Mouse (Mus musculus) olfactory bulb, adult 2 months (tissue): ENCODE data around the gene Mtch1. TPM values are rescaled to one million over a fixed set of nuclear protein-coding genes. Genes with fewer than 3 reads are reported as not detected.
A peak's percentile ranks its signal among the peaks of the same experiment; 100 is the strongest.

ENCODE experiments used
- H3K27ac ChIP-seq: fragments of 200-500 bp; 2 replicates; pipeline ENCODE4 v1.5.1; 2012; ENCODE audit warnings: low read depth, low read length; ENCODE audit not compliant: insufficient read depth
- H3K4me1 ChIP-seq: fragments of 200-500 bp; 2 replicates; pipeline ENCODE4 v1.6.1; 2012; ENCODE audit warnings: low read length; ENCODE audit not compliant: control insufficient read depth, insufficient read depth
- H3K4me3 ChIP-seq: fragments of 200-500 bp; 2 replicates; pipeline ENCODE4 v1.5.1; 2012; ENCODE audit warnings: mild to moderate bottlenecking, low read depth, low read length, moderate library complexity; ENCODE audit not compliant: insufficient read depth
- CTCF ChIP-seq: fragments of 200-500 bp; IDR thresholded peaks from 2 replicates; pipeline ENCODE4 v1.5.1; 2012; ENCODE audit warnings: low read depth, mild to moderate bottlenecking, low read length, moderate library complexity; ENCODE audit not compliant: insufficient read depth
- POLR2A ChIP-seq: fragments of 200-500 bp; IDR thresholded peaks from 2 replicates; pipeline ENCODE4 v1.6.1; 2012; ENCODE audit warnings: mild to moderate bottlenecking, low read depth, low read length, moderate library complexity; ENCODE audit not compliant: insufficient read depth
- WGBS: fragments of 180-500 bp; shearing (Covaris S2); methylation state at CpG from one replicate; pipeline ENCODE4 v1.1.7; 2018; 5-methylcytosine and 5-hydroxymethylcytosine counted together
- polyA plus RNA-seq: library from polyadenylated mRNA; stranded (reverse); fragments of >200 nt; gene quantifications from 2 replicates; pipeline ENCODE4 v1.2.4, GENCODE M21; 2012; ENCODE audit warnings: low replicate concordance; ENCODE audit not compliant: missing spikeins, insufficient read depth, insufficient read length

The Mtch1 gene
- polyA plus RNA-seq, 1 experiment = not detected

DNA sequence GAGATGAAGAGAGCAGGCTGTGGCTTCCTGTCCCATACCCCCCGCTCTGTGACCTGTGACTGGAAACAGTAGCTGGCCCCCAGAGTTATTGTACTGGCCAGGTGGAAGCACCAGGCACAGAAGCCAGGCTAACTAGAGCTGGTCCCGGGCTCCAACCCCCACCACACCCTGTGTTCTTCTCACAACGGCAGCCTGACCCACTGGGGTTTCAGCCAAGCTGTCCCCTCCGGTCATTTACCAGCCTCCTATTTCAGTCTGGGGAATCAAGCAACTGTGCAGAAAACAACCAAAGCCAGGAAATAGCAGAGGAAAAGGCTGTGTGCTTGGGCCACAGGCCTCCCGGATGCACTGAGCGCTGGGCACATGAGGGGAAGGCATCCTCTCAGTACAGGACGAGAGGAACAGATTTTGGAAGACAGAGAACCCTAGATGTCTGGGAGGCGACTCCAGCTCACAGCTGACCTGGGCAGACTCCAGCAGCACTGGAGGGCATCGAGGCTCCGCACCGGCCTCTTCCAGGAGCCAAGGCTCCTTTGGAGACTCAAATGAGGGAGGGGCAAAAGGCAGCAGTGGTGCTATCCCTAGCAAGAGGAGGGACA is 8.5 kb downstream of the Mtch1 start:
- no peak for TF ChIP-seq CTCF
- no peak for TF ChIP-seq POLR2A
- Histone ChIP-seq H3K27ac (no peak overlapping the region), H3K4me3 (no peak overlapping the region), H3K4me1 (peaks cover 52% of the 10 kb centered on the region)
- WGBS = 37% methylated on average over 11 of the region's 11 CpGs

DNA sequence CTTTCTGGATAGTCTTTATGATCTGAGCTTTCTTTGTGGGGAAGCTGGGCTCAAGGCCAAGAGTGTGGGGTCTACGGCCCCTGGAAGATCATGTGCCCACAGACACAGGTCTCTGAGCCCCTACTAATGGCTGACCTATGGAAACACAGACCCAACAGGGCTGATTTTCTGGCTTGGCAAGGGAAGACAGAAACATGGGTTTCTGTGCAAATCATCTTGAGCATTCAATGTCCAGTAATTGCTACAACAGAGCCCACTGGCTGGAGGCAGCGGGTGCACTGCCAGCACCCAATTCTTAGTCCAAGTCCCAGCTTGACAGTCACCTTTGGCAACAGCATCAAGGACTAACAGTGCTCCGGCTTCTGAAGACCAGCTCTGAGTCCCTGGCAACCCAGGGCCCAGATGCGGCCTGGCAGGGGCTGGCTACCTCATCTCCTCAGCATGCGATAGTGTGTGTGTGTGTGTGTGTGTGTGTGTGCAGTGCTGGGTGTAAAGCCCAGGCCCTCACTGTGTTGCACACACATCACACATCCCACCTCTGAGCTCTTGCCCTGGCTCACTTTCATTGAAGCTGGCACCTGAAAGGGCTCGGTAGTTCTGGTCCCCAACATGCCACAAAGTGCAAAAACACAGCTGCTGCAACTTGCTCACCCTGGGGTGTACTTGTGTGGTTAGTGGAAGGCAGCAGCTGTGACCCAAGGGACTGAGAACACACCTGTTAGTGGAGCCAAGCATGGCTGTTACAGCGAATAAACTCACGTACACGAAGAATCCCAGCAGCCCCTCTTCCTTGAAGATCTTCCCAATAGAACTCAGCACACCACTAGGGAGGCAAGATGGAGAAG is 9.5 kb downstream of the Mtch1 start:
- Histone ChIP-seq H3K27ac (0 out of 2 replicates have a peak overlapping the region, but pooled peaks have one; percentile 1), H3K4me3 (no peak overlapping the region), H3K4me1 (peaks cover 51% of the 10 kb centered on the region)
- 54% methylated on average over 9 of the region's 9 CpGs for WGBS
- TF ChIP-seq CTCF = no peak
- no peak for TF ChIP-seq POLR2A

DNA sequence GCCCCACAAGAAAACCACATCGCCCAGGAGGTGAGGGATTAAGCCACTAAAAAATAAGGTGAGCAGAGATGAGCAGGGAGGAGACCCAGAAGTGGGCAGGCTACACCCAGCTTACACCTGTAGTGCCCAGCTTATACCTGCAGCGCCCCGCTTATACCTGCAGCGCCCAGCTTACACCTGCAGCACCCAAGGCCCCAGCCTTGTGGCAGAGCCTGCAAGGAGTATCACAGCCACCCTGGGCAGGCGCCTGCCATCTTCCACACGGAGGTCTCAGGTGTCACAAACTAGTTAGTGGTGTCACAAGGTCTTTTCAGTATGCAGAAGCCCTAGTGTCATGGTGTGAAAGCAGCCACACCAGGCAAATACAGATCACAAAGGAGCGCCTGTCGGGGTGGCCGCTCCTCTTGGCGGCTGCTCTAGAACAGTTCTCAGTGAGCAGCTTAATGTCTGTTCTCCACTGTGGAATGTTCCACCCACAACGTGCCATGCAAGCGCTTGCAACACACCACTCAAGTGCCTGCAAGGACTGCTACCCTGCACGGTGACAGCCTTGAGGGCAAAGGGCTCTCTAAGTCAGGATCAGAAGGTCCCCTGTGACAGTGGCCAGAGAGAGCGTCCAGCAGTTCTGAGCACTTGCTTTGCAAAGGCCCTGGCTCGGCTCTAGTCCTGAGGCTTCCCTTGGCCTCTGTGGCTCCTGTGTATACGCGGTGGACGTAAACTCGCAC is 11.3 kb downstream of the Mtch1 start:
- H3K4me3 ChIP-seq = no peak overlapping the region
- WGBS = 80% methylated on average over 19 of the region's 19 CpGs
- no peak overlapping the region for H3K27ac ChIP-seq
- H3K4me1 ChIP-seq = peaks cover 41% of the 10 kb centered on the region
- no peak for TF ChIP-seq CTCF
- no peak for TF ChIP-seq POLR2A

DNA sequence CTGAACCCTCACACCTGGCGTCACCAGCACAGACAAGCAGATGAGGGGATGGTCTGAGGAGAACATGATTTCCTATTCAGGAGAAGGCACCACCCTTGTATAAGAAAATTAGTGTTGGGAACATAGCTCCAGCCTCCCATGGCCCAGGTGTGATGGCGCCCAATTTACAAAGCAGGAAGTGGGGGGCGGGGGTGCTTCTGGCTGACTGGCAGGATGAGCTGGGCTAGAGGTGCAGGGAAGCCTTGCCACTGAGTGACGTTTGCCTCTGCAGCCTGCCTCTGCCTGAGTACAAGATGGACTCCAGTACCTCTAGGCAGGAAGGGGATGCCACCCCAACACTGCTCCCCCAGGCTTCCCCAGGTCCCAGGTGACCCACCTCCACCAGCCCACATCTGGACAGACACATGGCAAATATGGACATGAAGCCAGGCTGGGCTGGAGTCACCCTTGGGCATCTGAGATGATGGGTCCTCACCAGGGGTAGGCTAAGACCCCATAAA is 15.5 kb downstream of the Mtch1 start:
- 87% methylated on average over 4 of the region's 4 CpGs for WGBS
- no peak for TF ChIP-seq CTCF
- TF ChIP-seq POLR2A = no peak
- no peak overlapping the region for H3K27ac ChIP-seq
- H3K4me3 ChIP-seq = no peak overlapping the region
- H3K4me1 ChIP-seq = peaks cover 33% of the 10 kb centered on the region

DNA sequence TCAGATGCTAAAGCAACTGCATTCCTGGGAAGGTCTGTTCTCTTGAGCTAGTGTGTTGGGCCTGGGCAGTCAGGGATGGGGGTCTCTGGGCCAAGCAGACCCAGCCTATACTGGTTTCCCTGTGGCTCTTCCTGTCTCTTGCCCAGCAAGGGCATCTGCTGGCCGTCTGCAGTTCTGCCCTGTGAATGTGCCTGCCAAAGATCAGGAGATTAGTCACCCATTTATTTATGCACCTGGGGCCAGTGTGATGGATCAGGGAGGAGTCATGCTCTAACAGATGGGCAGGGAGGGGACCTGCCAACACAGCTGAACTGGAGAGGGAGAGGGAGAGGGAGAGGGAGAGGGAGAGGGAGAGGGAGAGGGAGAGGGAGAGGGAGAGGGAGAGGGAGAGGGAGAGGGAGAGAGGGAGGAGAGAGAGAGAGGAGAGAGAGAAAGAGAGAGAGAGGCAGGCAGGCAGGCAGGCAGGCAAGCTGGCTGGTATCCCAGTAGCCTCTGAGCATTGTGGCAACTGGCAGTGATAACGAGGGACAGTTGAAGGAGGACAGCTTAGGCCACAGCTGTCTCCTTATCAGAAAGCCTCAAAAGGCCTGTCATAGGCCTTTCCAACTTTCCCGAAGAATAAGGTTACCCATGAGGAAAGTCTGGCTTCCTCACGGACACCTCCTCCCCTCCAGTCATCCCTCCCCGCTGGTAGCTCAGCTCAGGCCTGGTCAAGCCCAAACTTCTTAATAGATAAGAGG is 16.9 kb downstream of the Mtch1 start:
- no peak overlapping the region for H3K4me3 ChIP-seq
- TF ChIP-seq CTCF (no peak), POLR2A (no peak)
- peaks cover 36% of the 10 kb centered on the region for H3K4me1 ChIP-seq
- H3K27ac ChIP-seq = 0 out of 2 replicates have a peak overlapping the region, but pooled peaks have one; percentile 9
- 33% methylated on average over 5 of the region's 5 CpGs for WGBS

DNA sequence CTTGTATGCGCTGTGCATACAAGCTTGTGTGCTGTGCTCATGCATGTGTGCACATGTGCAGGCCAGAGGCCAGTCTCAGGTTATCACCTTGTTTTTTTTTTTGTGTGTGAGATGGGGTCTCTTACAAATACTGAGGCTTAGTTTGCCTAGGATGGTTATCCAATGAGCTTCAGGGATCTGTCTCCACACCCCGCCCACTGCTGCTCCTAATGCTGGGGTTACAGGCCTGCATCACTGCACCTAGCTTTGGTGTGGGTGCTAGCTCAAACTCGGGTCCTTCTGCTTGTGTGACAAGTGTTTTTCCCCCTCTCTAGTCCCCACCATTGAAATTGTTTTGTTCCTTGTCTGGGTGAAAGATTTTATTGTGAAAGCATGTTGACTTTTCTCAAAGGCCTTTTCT is 17.5 kb downstream of the Mtch1 start:
- WGBS = 77% methylated on average over 3 of the region's 3 CpGs
- H3K27ac ChIP-seq = 0 out of 2 replicates have a peak overlapping the region, but pooled peaks have one; percentile 9
- H3K4me1 ChIP-seq = peaks cover 36% of the 10 kb centered on the region
- H3K4me3 ChIP-seq = no peak overlapping the region
- no peak for TF ChIP-seq POLR2A
- TF ChIP-seq CTCF = no peak

DNA sequence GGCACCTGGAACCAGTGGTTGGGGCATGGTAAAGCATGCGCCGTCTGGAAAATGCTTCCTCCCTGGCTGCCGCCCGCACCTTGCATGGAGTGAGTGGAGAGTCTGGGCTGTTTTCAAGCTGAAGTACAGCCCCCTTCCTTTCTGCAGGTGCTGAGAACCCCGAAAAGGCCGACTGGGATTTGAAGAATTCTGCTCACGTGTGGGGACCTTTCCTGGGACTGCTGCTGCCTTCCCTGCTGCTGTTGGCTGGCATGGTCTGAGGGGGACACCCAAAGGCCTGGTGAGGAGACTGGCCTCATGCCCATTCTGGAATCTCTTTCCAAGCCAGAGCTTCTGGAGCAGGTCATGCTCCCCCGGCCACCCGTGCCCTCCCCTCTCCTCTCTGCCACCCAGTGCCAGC is 20.0 kb downstream of the Mtch1 start:
- H3K27ac ChIP-seq = no peak overlapping the region
- H3K4me1 ChIP-seq = peaks cover 32% of the 10 kb centered on the region
- WGBS = 77% methylated on average over 9 of the region's 9 CpGs
- no peak overlapping the region for H3K4me3 ChIP-seq
- TF ChIP-seq POLR2A = no peak
- no peak for TF ChIP-seq CTCF

DNA sequence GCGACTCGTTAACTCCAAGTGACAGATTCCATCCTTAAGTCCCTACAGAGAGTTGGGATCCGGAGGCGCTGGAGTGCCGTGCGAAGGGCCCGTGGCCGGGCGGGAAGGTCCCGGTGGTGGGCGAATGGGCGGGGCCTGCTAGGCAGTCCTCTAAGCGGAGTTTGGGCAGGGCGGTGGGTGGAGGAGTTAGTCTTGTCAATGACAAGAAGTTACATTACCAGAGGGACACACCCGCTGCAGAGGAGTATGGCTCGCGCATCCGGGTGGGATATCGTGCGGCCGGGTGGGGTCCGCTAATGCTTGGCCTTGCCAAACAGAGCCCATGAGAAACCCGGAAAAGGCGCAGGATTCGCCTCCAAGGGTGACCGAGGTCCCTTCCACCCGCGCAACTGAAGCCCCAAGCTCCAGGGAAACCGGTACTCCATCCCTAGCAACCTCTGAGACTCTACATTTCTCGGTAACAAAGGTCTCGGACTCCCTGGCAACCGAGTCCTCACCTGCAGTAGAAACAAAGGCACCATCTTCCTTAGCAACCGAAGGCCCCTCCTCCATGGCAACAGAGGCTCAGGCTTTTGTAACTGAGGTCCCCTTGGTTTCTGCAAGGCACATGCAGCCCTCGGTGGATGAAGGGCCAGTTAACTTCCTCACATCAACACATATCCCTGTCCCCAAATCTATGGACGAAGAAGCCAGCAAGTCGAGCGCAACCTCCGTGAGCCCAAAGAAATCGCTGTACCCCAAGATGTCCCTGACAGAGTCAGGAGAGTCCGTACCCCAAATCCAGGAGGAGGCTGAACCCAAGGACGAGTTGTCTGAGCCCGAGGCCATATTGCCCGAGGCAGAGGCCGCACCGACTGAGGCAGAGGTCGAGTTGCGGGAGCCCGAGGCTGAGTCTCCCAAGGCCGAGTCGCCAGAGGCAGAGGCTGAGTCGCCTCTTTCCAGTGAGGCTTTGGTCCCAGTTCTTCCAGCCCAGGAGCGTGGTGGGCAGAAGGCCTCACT is 20.9 kb downstream of the Mtch1 start:
- Histone ChIP-seq H3K4me3 (peak overlapping the region; percentile 27), H3K27ac (no peak overlapping the region), H3K4me1 (peaks cover 32% of the 10 kb centered on the region)
- TF ChIP-seq POLR2A (no peak), CTCF (no peak)
- WGBS = 27% methylated on average over 52 of the region's 52 CpGs
